Mouse (Mus musculus): ENCODE measurements around the gene Zfp536.

DNA sequence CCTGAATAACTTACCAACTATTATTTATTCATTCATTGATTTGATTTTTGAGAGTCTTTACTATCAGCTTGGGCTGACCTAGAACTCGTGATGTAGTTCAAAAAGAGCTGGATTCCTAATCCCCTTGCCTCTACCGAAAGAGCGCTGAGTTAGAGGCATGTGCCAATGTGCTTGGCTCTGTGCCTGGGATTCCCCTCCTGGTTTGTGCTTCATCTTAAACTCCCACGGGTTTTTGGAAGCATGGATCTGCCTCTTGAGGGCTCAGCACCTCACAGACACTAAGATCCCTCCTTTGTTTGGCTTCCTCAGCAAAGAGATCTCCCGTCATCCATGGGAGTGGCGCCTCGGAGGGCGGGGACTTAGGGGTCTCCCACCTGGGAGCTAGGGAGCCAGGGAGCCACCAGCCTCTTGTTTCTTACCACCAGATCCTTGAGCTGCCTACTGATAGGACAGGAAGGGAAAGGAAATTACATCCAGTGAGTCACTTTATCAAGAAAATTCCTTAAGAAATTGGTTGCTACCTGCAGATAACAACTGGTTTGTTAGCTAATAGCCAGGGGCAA lies 41.5 kb upstream of the Zfp536 start:
- TF ChIP-seq CTCF (IDR thresholded peaks at IDR 0.05) (no peak), EP300 (IDR thresholded peaks at IDR 0.05) (no peak)

Data from lung, postnatal 0 days (tissue).